In the genomic region with DNA sequence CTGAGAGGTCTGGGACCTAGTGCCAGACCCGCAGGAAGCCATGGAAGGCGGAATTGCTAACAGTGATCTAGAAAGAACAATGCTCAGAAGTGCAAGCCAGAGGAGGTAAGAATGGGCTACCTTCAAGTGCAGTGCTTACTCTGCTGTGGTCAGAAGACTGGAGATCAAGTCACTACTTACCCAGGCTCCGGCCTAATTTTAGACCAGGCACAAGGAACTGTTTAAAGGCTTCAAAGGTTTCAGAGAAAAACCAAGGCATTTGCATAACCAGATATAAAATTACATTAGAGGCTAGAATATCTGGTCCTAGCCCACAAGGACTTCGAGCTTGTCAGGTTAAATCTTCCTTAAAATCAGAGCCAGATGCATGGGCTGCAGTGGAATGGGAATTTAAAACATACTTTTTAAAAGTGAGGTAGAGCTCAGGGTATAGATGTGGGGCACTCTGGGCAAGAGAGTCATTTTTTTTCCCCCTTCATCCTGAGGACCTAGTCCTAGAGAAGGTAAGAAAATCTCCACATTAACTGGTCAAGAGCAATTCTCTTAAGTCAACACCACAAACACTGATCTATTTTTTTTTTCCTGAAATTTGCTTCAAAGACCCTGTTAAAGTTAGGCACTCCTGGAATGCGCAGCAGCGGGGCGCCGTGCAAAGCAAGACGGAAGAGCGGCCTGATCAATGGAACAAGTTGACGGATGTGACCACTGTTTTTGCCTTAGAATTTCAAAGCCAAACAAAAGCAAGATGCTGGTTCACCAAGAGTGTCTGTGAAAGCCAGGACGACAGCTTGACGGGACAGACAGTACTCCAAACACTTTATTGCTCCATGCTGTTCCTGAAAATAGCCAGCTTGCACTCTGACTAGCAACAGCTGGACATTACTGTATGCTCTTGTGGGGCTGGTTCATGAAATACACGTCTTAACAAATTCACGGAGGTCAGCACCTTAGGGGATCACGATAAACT, we compare ENCODE assay signal across 11 mouse cellular contexts. TPM values are rescaled to one million over a fixed set of nuclear protein-coding genes. Genes with fewer than 3 reads are reported as not detected.
A peak's percentile ranks its signal among the peaks of the same experiment; 100 is the strongest.
DNase-seq lines count a peak whose midpoint lies in the region; ATAC-seq and TF ChIP-seq lines count a peak whose summit lies in the region.
"Had no signal": no experiment of that assay in that cellular context is flagged by ENCODE, and none has a peak within 500 bp of the region (broad histone marks: within the 10 kb centered on the region; RNA-seq: fewer than 3 reads in every experiment).

No protein-coding gene starts in this region.

- no peaks in the 10 kb centered on the region for H3K36me3 ChIP-seq in intestine, embryonic 16.5 days (ENCODE audit: control insufficient read depth, insufficient read depth, low read length)
- H3K36me3 ChIP-seq in intestine, postnatal 0 days (ENCODE audit: control insufficient read depth, insufficient read depth): no peaks in the 10 kb centered on the region
- H3K36me3 ChIP-seq in stomach, embryonic 15.5 days: no peaks in the 10 kb centered on the region
- H3K36me3 ChIP-seq: intestine, embryonic 15.5 days; liver, embryonic 12.5 days had no signal

- H3K27me3 ChIP-seq in intestine, embryonic 16.5 days (replicated peaks; ENCODE audit: control insufficient read depth, insufficient read depth, low read length): no peaks in the 10 kb centered on the region
- no peaks in the 10 kb centered on the region for H3K27me3 ChIP-seq in intestine, postnatal 0 days (replicated peaks; ENCODE audit: control insufficient read depth, insufficient read depth, low read length)
- H3K27me3 ChIP-seq in stomach, embryonic 15.5 days (replicated peaks): no peaks in the 10 kb centered on the region
- H3K27me3 ChIP-seq: intestine, embryonic 15.5 days; liver, embryonic 12.5 days had no signal

- peak; percentile 44 for DNase-seq in fibroblast of lung, adult 2 months (ENCODE audit: low read depth)
- DNase-seq in kidney, postnatal 10 days: peak; percentile 58
- DNase-seq in thymus, postnatal 4 days: no peak
- no peak for DNase-seq in adrenal gland, postnatal 14 days
- DNase-seq: thymus, postnatal 36 days had no signal

- H3K4me3 ChIP-seq in intestine, embryonic 16.5 days (ENCODE audit: low read length): no peak overlapping the region
- no peak overlapping the region for H3K4me3 ChIP-seq in intestine, postnatal 0 days (ENCODE audit: low read depth, low read length)
- H3K4me3 ChIP-seq in stomach, embryonic 15.5 days (replicated peaks): no peak overlapping the region
- H3K4me3 ChIP-seq: intestine, embryonic 15.5 days; liver, embryonic 12.5 days had no signal

- no peak overlapping the region for H3K9ac ChIP-seq in intestine, embryonic 16.5 days (ENCODE audit: low read depth, low read length)
- H3K9ac ChIP-seq in intestine, postnatal 0 days (ENCODE audit: low read depth, low read length): no peak overlapping the region
- no peak overlapping the region for H3K9ac ChIP-seq in stomach, embryonic 15.5 days
- H3K9ac ChIP-seq: intestine, embryonic 15.5 days; liver, embryonic 12.5 days had no signal

- TF ChIP-seq CTCF in intestine, postnatal 0 days (IDR thresholded peaks at IDR 0.05; ENCODE audit: low read depth): no peak

- no peaks in the 10 kb centered on the region for H3K9me3 ChIP-seq in intestine, embryonic 16.5 days (ENCODE audit: control insufficient read depth, low read length)
- H3K9me3 ChIP-seq in intestine, postnatal 0 days (ENCODE audit: control insufficient read depth): no peaks in the 10 kb centered on the region
- H3K9me3 ChIP-seq in stomach, embryonic 15.5 days: no peaks in the 10 kb centered on the region
- H3K9me3 ChIP-seq: intestine, embryonic 15.5 days; liver, embryonic 12.5 days had no signal

- no peak overlapping the region for H3K4me2 ChIP-seq in intestine, embryonic 16.5 days (ENCODE audit: low read depth, low read length)
- no peak overlapping the region for H3K4me2 ChIP-seq in intestine, postnatal 0 days (replicated peaks; ENCODE audit: low read depth)
- no peak overlapping the region for H3K4me2 ChIP-seq in stomach, embryonic 15.5 days
- H3K4me2 ChIP-seq: intestine, embryonic 15.5 days; liver, embryonic 12.5 days had no signal

- H3K4me1 ChIP-seq in intestine, embryonic 16.5 days (ENCODE audit: control insufficient read depth, insufficient read depth, low read length): no peaks in the 10 kb centered on the region; the same call in 1 of the 2 replicates
- no peaks in the 10 kb centered on the region for H3K4me1 ChIP-seq in intestine, postnatal 0 days (replicated peaks; ENCODE audit: control insufficient read depth, insufficient read depth, low read length)
- peaks cover 6% of the 10 kb centered on the region; the same call in 1 of the 2 replicates for H3K4me1 ChIP-seq in stomach, embryonic 15.5 days
- H3K4me1 ChIP-seq: liver, embryonic 12.5 days had no signal

- no peak overlapping the region for H3K27ac ChIP-seq in intestine, embryonic 16.5 days (ENCODE audit: low read length)
- H3K27ac ChIP-seq in intestine, postnatal 0 days (ENCODE audit: low read depth, low read length): no peak overlapping the region
- no peak overlapping the region; the same call in 1 of the 2 replicates for H3K27ac ChIP-seq in stomach, embryonic 15.5 days
- H3K27ac ChIP-seq: intestine, embryonic 15.5 days; liver, embryonic 12.5 days had no signal

- WGBS in intestine, embryonic 16.5 days: 55% methylated on average over 16 of the region's 16 CpGs
- WGBS in intestine, postnatal 0 days: 71% methylated on average over 16 of the region's 16 CpGs
- 44% methylated on average over 16 of the region's 16 CpGs for WGBS in stomach, embryonic 15.5 days

- peak; percentile 53 for ATAC-seq in intestine, embryonic 16.5 days
- no peak for ATAC-seq in intestine, postnatal 0 days
- 0 out of 2 replicates have a peak, but pooled peaks have one; percentile 32 for ATAC-seq in stomach, embryonic 15.5 days (ENCODE audit: insufficient read depth, low FRiP score, low read depth)
- ATAC-seq in activated CD4-positive, CD25-positive, alpha-beta regulatory T cell, adult 4 months: no peak
- ATAC-seq: intestine, embryonic 15.5 days; liver, embryonic 12.5 days had no signal

RNA-seq across cellular contexts. Expression of gene Ttc23l, which starts 40.1 kb away (rescaled TPM):
- polyA plus RNA-seq in intestine, embryonic 16.5 days (2015; fragmentation: Nextera tagmentation; extraction: Ambion mirVana): not detected in 2 replicates
- polyA plus RNA-seq in intestine, postnatal 0 days (2015; fragmentation: Nextera tagmentation; extraction: Ambion mirVana): not detected in 2 replicates
- polyA plus RNA-seq in stomach, embryonic 15.5 days (2015; fragmentation: Nextera tagmentation; extraction: Ambion mirVana): not detected in 2 replicates
- not detected for polyA plus RNA-seq in activated CD4-positive, CD25-positive, alpha-beta regulatory T cell, adult 4 months (2017; shearing (Covaris generic))
- total RNA-seq in adrenal gland, postnatal 14 days (2021): not detected in 2 replicates
- polyA plus RNA-seq: intestine, embryonic 15.5 days; liver, embryonic 12.5 days had no signal

Comparison
In these comparisons a context has a peak if more than half of its experiments do, and no peak if none do; other contexts are left out.
1. ATAC-seq: peak in intestine, embryonic 16.5 days (single experiment) and stomach, embryonic 15.5 days (single experiment); none in intestine, postnatal 0 days (single experiment) and activated CD4-positive, CD25-positive, alpha-beta regulatory T cell, adult 4 months (single experiment).
2. DNase-seq: peak in fibroblast of lung, adult 2 months (single experiment) and kidney, postnatal 10 days (single experiment); none in thymus, postnatal 4 days (single experiment) and adrenal gland, postnatal 14 days (single experiment).